Mouse (Mus musculus): Measurements from ENCODE around the gene Ubald2. TPM values are rescaled to one million over a fixed set of nuclear protein-coding genes. Genes with fewer than 3 reads are reported as not detected.

Gene Ubald2
- polyA plus RNA-seq, 1 experiment from 2014 or later = 34.5 TPM

DNA sequence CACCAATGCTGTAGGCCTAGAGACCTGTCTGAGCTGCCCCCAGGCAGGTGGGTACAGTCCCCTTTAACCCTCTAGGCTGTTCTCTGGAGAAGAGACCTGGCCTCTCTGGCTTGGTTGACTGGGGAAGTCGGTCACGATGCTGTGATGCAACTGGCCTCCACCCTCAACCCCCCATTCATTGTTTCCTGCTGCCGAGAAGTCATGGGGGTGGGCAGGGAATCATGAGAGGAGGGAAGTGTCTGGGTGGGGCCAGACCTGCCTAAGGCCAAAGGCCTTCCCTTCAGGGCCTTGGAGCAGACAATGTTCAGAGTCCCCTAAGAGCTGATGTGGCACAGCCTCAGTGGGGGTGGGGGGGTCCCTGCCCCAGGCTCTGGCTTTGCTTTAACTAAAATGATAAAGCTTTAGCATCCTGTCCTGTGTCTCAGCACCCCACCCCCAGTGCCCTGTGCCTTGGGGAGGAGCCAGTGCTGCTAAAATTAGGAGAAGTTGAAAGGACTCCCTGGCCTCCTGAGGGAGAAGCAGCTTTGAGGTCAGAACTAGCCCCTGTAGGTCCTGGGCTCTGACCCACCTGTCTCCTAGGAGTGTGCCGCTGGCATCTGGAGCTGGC, 2.9 kb downstream of the Ubald2 start:
- H3K4me2 ChIP-seq (ENCODE audit: low read depth, low read length) = peak overlapping the region; percentile 70
- peak overlapping the region; percentile 91 for H3K4me3 ChIP-seq (ENCODE audit: low read depth, low read length)
- no peaks in the 10 kb centered on the region for H3K9me3 ChIP-seq (replicated peaks; ENCODE audit: control insufficient read depth, low read length)
- peaks cover 19% of the 10 kb centered on the region for H3K36me3 ChIP-seq (ENCODE audit: control insufficient read depth, insufficient read depth)
- H3K27ac ChIP-seq (ENCODE audit: low read length) = peak overlapping the region; percentile 75
- WGBS (ENCODE audit: insufficient replicate concordance) = 13% methylated on average over 4 of the region's 4 CpGs
- ATAC-seq (ENCODE audit: low read depth) = no peak
- H3K27me3 ChIP-seq (ENCODE audit: control insufficient read depth, insufficient read depth, low read depth, low read length) = no peaks in the 10 kb centered on the region
- H3K4me1 ChIP-seq (ENCODE audit: control insufficient read depth, low read depth, low read length) = peaks cover 36% of the 10 kb centered on the region
- peak overlapping the region; percentile 50; the same call in 1 of the 2 replicates for H3K9ac ChIP-seq (ENCODE audit: low read depth, low read length)

DNA sequence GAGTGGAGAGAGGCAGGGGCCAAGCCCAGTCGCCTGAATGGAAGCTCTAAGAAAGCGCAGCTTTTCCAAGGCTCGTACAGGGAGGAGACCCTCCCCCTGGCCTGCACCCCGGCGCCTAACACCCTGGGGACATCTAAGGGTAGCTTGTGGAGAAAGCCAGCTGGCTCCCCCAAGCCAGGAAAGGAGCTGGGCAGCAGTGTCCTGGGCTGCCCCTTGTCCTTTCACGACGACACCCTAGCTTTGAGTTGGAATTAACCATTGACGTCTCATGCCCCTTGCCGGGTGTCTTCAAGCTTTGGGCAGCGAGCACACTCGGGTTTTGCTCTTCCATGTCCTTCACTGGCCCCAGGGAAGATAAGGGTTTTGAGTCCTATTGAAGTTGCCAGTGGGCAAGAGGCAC, 3.6 kb downstream of the Ubald2 start:
- no peak for ATAC-seq (ENCODE audit: low read depth)
- peaks cover 36% of the 10 kb centered on the region for H3K4me1 ChIP-seq (ENCODE audit: control insufficient read depth, low read depth, low read length)
- H3K27ac ChIP-seq (ENCODE audit: low read length) = peak overlapping the region; percentile 75; the same call in 1 of the 2 replicates
- no peaks in the 10 kb centered on the region for H3K27me3 ChIP-seq (ENCODE audit: control insufficient read depth, insufficient read depth, low read depth, low read length)
- H3K9ac ChIP-seq (ENCODE audit: low read depth, low read length) = no peak overlapping the region
- 84% methylated on average over 11 of the region's 11 CpGs for WGBS (ENCODE audit: insufficient replicate concordance)
- peaks cover 19% of the 10 kb centered on the region for H3K36me3 ChIP-seq (ENCODE audit: control insufficient read depth, insufficient read depth)
- H3K9me3 ChIP-seq (replicated peaks; ENCODE audit: control insufficient read depth, low read length) = no peaks in the 10 kb centered on the region
- peak overlapping the region; percentile 70 for H3K4me2 ChIP-seq (ENCODE audit: low read depth, low read length)
- H3K4me3 ChIP-seq (ENCODE audit: low read depth, low read length) = no peak overlapping the region; the same call in 1 of the 2 replicates

- H3K4me1 ChIP-seq (ENCODE audit: control insufficient read depth, low read depth, low read length) = peaks cover 33% of the 10 kb centered on the region
- no peaks in the 10 kb centered on the region for H3K27me3 ChIP-seq (ENCODE audit: control insufficient read depth, insufficient read depth, low read depth, low read length)
- peaks cover 19% of the 10 kb centered on the region for H3K36me3 ChIP-seq (ENCODE audit: control insufficient read depth, insufficient read depth)
- no peaks in the 10 kb centered on the region for H3K9me3 ChIP-seq (replicated peaks; ENCODE audit: control insufficient read depth, low read length)
- 71% methylated on average over 19 of the region's 19 CpGs for whole genome bisulfite sequencing (ENCODE audit: insufficient replicate concordance)
- ATAC-seq (ENCODE audit: low read depth) = no peak
- H3K9ac ChIP-seq (ENCODE audit: low read depth, low read length) = no peak overlapping the region
- H3K4me2 ChIP-seq (ENCODE audit: low read depth, low read length) = no peak overlapping the region
- no peak overlapping the region for H3K27ac ChIP-seq (ENCODE audit: low read length)
- no peak overlapping the region for H3K4me3 ChIP-seq (ENCODE audit: low read depth, low read length)
Measured at GRCm38 (mm10) chr11:116439269-116440240, 5.7 kb downstream of the Ubald2 start.

DNA sequence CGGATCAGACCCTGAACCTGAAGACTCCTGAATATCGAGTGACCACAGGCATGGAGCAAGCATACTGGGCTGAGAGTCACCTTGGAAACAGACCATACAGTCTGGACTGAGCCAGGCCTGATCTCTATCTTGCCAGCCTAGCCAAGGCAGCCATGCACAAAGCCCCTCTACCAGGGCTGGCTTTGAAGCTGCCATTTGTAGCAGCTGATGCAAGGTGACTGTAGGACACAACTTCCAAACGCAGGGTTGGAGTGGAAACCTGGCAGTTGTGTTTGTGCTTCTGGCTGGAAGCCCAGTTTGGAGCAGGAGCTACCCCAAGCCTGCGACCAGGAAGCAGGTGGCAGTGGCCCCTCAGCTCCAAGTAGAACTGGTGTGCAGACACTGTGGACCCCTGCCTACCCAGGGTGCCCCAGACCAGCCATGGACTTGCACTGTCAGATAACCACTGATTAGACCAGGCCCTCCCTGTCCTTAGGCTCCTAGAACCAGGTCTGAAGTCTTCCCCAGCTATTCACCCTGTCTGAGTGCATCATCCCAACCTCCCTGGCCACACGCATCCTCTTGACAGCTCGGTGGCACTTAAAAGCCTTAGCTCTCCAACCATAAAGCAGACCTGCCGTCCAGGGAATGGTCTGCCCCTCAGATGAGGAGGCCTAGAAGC, 6.6 kb downstream of the Ubald2 start:
- ATAC-seq (ENCODE audit: low read depth) = no peak
- H3K4me3 ChIP-seq (ENCODE audit: low read depth, low read length) = no peak overlapping the region
- no peak overlapping the region for H3K27ac ChIP-seq (ENCODE audit: low read length)
- no peak overlapping the region for H3K4me2 ChIP-seq (ENCODE audit: low read depth, low read length)
- 72% methylated on average over 7 of the region's 7 CpGs for WGBS (ENCODE audit: insufficient replicate concordance)
- H3K36me3 ChIP-seq (ENCODE audit: control insufficient read depth, insufficient read depth) = peaks cover 19% of the 10 kb centered on the region
- no peak overlapping the region for H3K9ac ChIP-seq (ENCODE audit: low read depth, low read length)
- H3K4me1 ChIP-seq (ENCODE audit: control insufficient read depth, low read depth, low read length) = peaks cover 28% of the 10 kb centered on the region
- H3K27me3 ChIP-seq (ENCODE audit: control insufficient read depth, insufficient read depth, low read depth, low read length) = no peaks in the 10 kb centered on the region
- no peaks in the 10 kb centered on the region for H3K9me3 ChIP-seq (replicated peaks; ENCODE audit: control insufficient read depth, low read length)

DNA sequence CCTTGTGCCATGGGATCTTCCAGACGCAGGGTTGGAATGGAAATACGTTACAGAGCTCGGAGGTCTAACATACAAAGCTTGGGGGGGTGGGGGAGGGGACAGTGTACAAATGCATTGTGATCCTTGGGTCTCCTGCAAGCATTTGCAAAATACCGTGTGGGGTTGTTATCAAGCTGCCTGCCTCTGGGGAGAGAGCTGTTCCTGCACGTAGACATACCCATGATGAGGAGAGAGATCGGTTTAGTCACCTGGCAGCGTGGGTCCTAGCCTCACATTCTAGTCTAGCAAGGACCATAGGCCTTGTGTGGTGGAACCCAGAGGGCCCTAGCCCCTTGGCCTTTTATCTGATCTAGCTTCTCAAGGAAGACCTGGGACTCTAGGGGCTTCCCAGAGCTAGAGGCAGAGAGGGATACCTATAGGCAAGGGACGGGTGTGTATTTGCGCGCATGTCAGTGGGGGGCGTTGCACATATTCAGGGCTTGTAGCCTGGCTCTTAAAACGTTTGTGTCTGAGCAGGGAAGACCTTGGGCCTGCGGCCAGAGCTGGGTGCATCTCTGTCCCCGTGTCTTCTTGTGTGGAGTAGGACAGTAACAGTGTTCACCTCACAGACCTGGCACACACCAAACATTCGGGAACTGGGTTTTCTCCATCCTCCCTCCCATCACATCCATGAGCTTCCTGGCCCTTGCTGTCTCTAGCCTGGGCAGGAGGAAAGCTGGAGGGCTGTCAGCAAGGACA, 8.4 kb downstream of the Ubald2 start:
- Histone ChIP-seq H3K4me2 (ENCODE audit: low read depth, low read length) (no peak overlapping the region), H3K27ac (ENCODE audit: low read length) (no peak overlapping the region), H3K4me3 (ENCODE audit: low read depth, low read length) (no peak overlapping the region), H3K36me3 (ENCODE audit: control insufficient read depth, insufficient read depth) (peaks cover 13% of the 10 kb centered on the region), H3K9ac (ENCODE audit: low read depth, low read length) (no peak overlapping the region), H3K27me3 (ENCODE audit: control insufficient read depth, insufficient read depth, low read depth, low read length) (peaks cover 8% of the 10 kb centered on the region), H3K4me1 (ENCODE audit: control insufficient read depth, low read depth, low read length) (peaks cover 10% of the 10 kb centered on the region), H3K9me3 (replicated peaks; ENCODE audit: control insufficient read depth, low read length) (no peaks in the 10 kb centered on the region)
- 68% methylated on average over 15 of the region's 15 CpGs for WGBS (ENCODE audit: insufficient replicate concordance)
- no peak for ATAC-seq (ENCODE audit: low read depth)

GRCm38 (mm10) chr11:116442867-116443177, 8.9 kb downstream of the Ubald2 start:
- Histone ChIP-seq H3K27me3 (ENCODE audit: control insufficient read depth, insufficient read depth, low read depth, low read length) (peaks cover 8% of the 10 kb centered on the region), H3K4me1 (ENCODE audit: control insufficient read depth, low read depth, low read length) (peaks cover 6% of the 10 kb centered on the region), H3K4me2 (ENCODE audit: low read depth, low read length) (no peak overlapping the region), H3K36me3 (ENCODE audit: control insufficient read depth, insufficient read depth) (peaks cover 7% of the 10 kb centered on the region), H3K27ac (ENCODE audit: low read length) (no peak overlapping the region), H3K9ac (ENCODE audit: low read depth, low read length) (no peak overlapping the region), H3K9me3 (replicated peaks; ENCODE audit: control insufficient read depth, low read length) (no peaks in the 10 kb centered on the region), H3K4me3 (ENCODE audit: low read depth, low read length) (no peak overlapping the region)
- WGBS (ENCODE audit: insufficient replicate concordance) = 69% methylated on average over 6 of the region's 6 CpGs
- no peak for ATAC-seq (ENCODE audit: low read depth)

DNA sequence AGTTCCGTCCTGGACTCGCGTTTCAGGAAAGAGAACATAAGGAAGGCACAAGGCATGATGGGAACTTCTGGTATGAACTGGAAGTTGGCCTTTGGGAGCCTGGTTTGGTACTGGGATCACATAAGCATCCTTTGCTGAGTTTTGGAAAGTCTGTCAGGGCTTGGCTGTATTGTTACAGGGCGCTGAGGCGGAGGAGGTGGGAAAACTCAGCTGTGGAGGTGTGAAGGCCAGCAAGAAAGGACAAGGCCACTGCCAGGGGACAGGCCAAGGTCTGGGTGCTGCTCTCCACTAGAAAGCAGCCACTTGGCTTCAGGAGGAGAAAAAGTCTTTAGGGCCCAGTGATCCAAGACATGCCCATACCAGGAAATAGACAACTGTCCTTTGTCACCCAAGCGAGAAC, 9.4 kb downstream of the Ubald2 start:
- no peaks in the 10 kb centered on the region for H3K9me3 ChIP-seq (replicated peaks; ENCODE audit: control insufficient read depth, low read length)
- H3K27ac ChIP-seq (ENCODE audit: low read length) = no peak overlapping the region
- WGBS (ENCODE audit: insufficient replicate concordance) = 77% methylated on average over 6 of the region's 6 CpGs
- no peak for ATAC-seq (ENCODE audit: low read depth)
- no peak overlapping the region for H3K4me3 ChIP-seq (ENCODE audit: low read depth, low read length)
- H3K4me2 ChIP-seq (ENCODE audit: low read depth, low read length) = no peak overlapping the region
- H3K27me3 ChIP-seq (ENCODE audit: control insufficient read depth, insufficient read depth, low read depth, low read length) = peaks cover 8% of the 10 kb centered on the region
- peaks cover 7% of the 10 kb centered on the region for H3K36me3 ChIP-seq (ENCODE audit: control insufficient read depth, insufficient read depth)
- peaks cover 6% of the 10 kb centered on the region for H3K4me1 ChIP-seq (ENCODE audit: control insufficient read depth, low read depth, low read length)
- no peak overlapping the region for H3K9ac ChIP-seq (ENCODE audit: low read depth, low read length)

DNA sequence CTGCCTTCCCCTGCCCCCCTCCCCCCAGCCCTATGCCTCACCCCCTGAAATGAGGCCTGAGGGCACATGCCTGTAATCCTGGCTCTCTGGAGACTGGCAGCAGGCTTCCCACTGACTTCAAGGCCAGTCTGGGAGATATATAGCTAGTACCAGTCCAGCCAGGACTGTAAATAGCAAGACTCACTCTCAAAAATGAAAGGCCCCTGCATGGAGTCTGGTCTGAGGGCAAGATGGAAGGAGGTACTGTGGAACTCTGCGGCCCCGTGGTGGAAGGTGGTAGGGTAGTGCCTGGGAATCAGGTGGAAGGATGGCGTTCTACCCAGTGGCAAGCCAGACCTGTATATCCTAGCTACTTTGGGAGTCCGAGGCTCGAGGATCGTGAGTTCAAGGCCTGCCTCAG, 10.0 kb downstream of the Ubald2 start:
- WGBS (ENCODE audit: insufficient replicate concordance) = 73% methylated on average over 6 of the region's 6 CpGs
- peaks cover 8% of the 10 kb centered on the region for H3K27me3 ChIP-seq (ENCODE audit: control insufficient read depth, insufficient read depth, low read depth, low read length)
- H3K4me3 ChIP-seq (ENCODE audit: low read depth, low read length) = no peak overlapping the region
- no peak overlapping the region for H3K27ac ChIP-seq (ENCODE audit: low read length)
- no peaks in the 10 kb centered on the region for H3K9me3 ChIP-seq (replicated peaks; ENCODE audit: control insufficient read depth, low read length)
- peaks cover 7% of the 10 kb centered on the region for H3K36me3 ChIP-seq (ENCODE audit: control insufficient read depth, insufficient read depth)
- peaks cover 6% of the 10 kb centered on the region for H3K4me1 ChIP-seq (ENCODE audit: control insufficient read depth, low read depth, low read length)
- H3K9ac ChIP-seq (ENCODE audit: low read depth, low read length) = no peak overlapping the region
- no peak for ATAC-seq (ENCODE audit: low read depth)
- no peak overlapping the region for H3K4me2 ChIP-seq (ENCODE audit: low read depth, low read length)
